Mouse (Mus musculus) heart, postnatal 0 days (tissue): ENCODE results near the gene Prkcz. TPM values are rescaled to one million over a fixed set of nuclear protein-coding genes. Genes with fewer than 3 reads are reported as not detected.

Experiments
- ATAC-seq: fragments of 200-750 bp; cut with Nextera tagmentation; 2 replicates; pipeline ENCODE4 v1.8.0; 2017; ENCODE audit warnings: low read depth, moderate number of reproducible peaks, moderate library complexity; ENCODE audit not compliant: insufficient read depth
- DNase-seq: peaks from one replicate; pipeline ENCODE4 v3.0.0-alpha.2; 2016; ENCODE audit warnings: low spot score
- H3K27ac ChIP-seq: fragments of 300-500 bp; sonication (generic); 2 replicates; pipeline ENCODE4 v1.5.1; 2014; ENCODE audit warnings: low read depth, mild to moderate bottlenecking
- H3K27me3 ChIP-seq: fragments of 300-500 bp; sonication (generic); 2 replicates; pipeline ENCODE4 v1.6.1; 2014; ENCODE audit warnings: low read length, mixed read lengths; ENCODE audit not compliant: control insufficient read depth, insufficient read depth
- H3K36me3 ChIP-seq: fragments of 300-500 bp; sonication (generic); replicated peaks from 2 replicates; pipeline ENCODE4 v1.6.1; 2014; ENCODE audit warnings: low read length, mixed read lengths; ENCODE audit not compliant: control insufficient read depth, insufficient read depth
- H3K4me1 ChIP-seq: fragments of 300-500 bp; sonication (generic); 2 replicates; pipeline ENCODE4 v1.6.1; 2014; ENCODE audit warnings: antibody characterized with exemption; ENCODE audit not compliant: control insufficient read depth, insufficient read depth
- H3K4me2 ChIP-seq: fragments of 300-500 bp; sonication (generic); 2 replicates; pipeline ENCODE4 v1.6.1; 2014; ENCODE audit warnings: low read depth, mild to moderate bottlenecking, low read length, moderate library complexity
- H3K4me3 ChIP-seq: fragments of 300-500 bp; sonication (generic); 2 replicates; pipeline ENCODE4 v1.5.1; 2014; ENCODE audit warnings: low read depth, low read length
- H3K9ac ChIP-seq: fragments of 300-500 bp; sonication (generic); replicated peaks from 2 replicates; pipeline ENCODE4 v1.6.1; 2014; ENCODE audit warnings: low read depth, low read length, mixed read lengths
- H3K9me3 ChIP-seq: fragments of 300-500 bp; sonication (generic); replicated peaks from 2 replicates; pipeline ENCODE4 v1.6.1; 2016; ENCODE audit warnings: low read length; ENCODE audit not compliant: control insufficient read depth
- CTCF ChIP-seq: IDR thresholded peaks from 2 replicates; pipeline ENCODE4 v1.5.1; 2016; ENCODE audit warnings: antibody characterized with exemption, control low read depth, low read depth
- EP300 ChIP-seq: IDR thresholded peaks from 2 replicates; pipeline ENCODE4 v1.6.1; 2016; ENCODE audit warnings: antibody characterized with exemption, low read depth
- WGBS: fragments of 180-500 bp; shearing (Covaris S2); extraction: QIAGEN DNeasy Blood & Tissue Kit; methylation state at CpG from one replicate; pipeline ENCODE4 v1.1.7; 2014; 5-methylcytosine and 5-hydroxymethylcytosine counted together
- polyA plus RNA-seq: library from polyadenylated mRNA; unstranded; fragments of >200 nt; fragmentation: Nextera tagmentation; extraction: Ambion mirVana; gene quantifications from 2 replicates; pipeline ENCODE4 v1.2.1, GENCODE M21; 2015
- total RNA-seq: library from RNA; depleted of rRNA; stranded (reverse); fragments of >200 nt; gene quantifications from 2 replicates; pipeline ENCODE4 v1.2.3, GENCODE M21; 2014; ENCODE audit warnings: low replicate concordance

Prkcz gene
- total and polyA plus RNA-seq, 2 experiments from 2014 or later: 2.7 to 4.8 TPM

DNA sequence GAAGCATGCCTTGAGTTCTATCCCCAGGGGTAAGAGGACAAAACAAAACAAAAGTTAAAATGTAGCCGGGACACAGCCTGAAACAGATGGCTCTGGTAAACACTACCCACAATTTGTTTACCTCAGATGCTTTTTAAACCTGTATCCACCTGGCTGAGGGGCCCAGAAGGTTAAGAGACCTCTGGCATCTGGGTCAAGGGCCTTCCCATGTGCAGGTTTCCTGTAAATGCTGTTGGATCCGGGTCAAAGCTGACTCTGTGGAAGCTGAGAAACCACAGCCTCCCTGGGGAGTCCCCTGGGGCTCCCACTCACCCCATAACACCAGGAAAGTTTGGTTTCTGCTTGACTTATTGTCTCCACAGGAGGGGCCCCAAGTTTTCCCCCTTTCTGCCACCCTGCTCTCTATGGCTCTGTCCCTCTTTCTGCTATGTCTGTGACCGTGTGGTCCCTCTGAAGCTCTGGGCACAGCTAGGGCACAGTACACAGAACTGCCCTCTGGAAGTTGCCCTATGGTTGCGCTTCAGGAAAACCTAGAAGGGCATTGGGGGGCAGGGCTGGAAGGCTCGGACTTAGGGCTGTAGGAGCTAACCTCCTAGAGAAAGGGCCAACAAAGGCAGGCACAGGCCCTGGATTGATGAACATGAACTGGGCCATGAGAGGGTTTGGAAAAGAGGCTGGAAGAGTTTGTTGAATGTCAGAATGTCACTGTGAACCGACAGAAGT is 115.2 kb downstream of the Prkcz start:
- no peak overlapping the region for H3K4me3 ChIP-seq
- no peak for ATAC-seq
- no peak overlapping the region for H3K9ac ChIP-seq
- no peaks in the 10 kb centered on the region for H3K36me3 ChIP-seq
- H3K4me2 ChIP-seq: no peak overlapping the region
- peaks cover 14% of the 10 kb centered on the region for H3K4me1 ChIP-seq
- H3K27ac ChIP-seq: no peak overlapping the region
- WGBS: 57% methylated on average over 6 of the region's 6 CpGs
- no peak for DNase-seq
- H3K27me3 ChIP-seq: no peaks in the 10 kb centered on the region
- no peaks in the 10 kb centered on the region for H3K9me3 ChIP-seq
- TF ChIP-seq CTCF (no peak), EP300 (no peak)

DNA sequence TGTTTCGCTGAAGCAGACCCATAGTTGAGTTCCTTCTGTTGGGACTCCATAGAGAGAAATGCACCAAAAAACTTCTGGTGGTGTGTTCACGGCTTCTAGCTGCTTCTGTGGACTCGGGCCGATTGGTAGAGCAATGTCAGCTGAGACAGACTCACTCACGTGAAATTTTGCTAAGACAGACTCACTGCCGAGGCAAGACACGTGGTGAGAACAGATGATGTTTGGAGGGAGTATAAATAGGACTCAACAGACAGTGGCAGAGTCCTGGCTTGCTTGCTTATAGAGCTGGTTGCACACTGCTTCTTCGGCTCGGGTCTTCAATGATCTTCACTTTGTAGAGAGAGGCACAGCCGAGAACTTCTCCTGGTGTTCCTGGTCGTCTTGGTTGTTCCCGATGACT is 117.9 kb downstream of the Prkcz start:
- 82% methylated on average over 12 of the region's 12 CpGs for WGBS
- TF ChIP-seq EP300 (no peak), CTCF (no peak)
- no peaks in the 10 kb centered on the region for H3K9me3 ChIP-seq
- H3K4me2 ChIP-seq: no peak overlapping the region
- H3K4me1 ChIP-seq: peaks cover 8% of the 10 kb centered on the region
- no peak overlapping the region for H3K27ac ChIP-seq
- no peak for DNase-seq
- no peak overlapping the region for H3K4me3 ChIP-seq
- H3K27me3 ChIP-seq: no peaks in the 10 kb centered on the region
- ATAC-seq: no peak
- no peaks in the 10 kb centered on the region for H3K36me3 ChIP-seq
- no peak overlapping the region for H3K9ac ChIP-seq

DNA sequence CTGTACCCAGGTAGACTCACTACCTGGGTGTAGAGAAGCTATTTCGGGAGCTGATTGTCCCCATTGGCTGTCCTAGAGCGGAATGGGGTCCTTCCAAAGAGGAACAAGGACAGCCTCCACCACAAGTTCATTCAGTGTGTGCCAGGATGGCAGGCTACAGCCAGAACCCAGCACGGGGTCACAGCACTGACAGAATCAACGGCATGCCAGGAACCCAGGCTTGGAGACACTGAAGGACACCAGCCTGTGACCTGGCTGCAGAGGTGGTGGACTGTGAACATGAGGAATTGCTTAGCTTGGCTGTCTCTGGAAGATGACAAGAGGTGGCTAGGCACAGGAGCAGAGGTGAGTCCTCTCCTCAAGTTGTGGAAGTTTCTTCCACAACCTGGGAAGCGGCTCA is 118.9 kb downstream of the Prkcz start:
- Histone ChIP-seq H3K4me3 (no peak overlapping the region), H3K9me3 (no peaks in the 10 kb centered on the region), H3K4me2 (no peak overlapping the region), H3K27ac (no peak overlapping the region), H3K4me1 (peaks cover 14% of the 10 kb centered on the region), H3K9ac (no peak overlapping the region), H3K36me3 (no peaks in the 10 kb centered on the region), H3K27me3 (no peaks in the 10 kb centered on the region)
- TF ChIP-seq CTCF (no peak), EP300 (no peak)
- DNase-seq (no peak), ATAC-seq (no peak)
- 85% methylated on average over 5 of the region's 5 CpGs for WGBS

DNA sequence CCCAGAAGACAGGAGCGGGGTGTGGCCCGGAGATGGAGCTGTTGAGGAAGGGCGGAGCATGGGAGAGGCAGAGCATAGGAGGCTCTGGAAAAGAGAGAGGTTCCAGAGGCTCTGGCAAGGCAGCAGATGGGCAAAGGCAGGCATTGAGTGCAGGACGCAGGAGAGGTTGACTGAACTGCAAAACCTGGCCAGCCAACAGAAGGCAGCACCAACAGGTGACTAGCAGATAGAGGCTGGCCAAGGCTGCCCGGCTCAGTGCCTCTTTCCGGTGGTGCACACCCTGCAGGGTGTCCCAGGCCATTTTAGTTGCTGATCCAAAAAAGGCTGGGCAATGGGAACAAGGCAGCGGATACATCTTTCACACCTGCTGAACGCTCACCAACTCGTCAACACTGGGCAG is 119.4 kb downstream of the Prkcz start:
- TF ChIP-seq EP300: no peak
- 51% methylated on average over 9 of the region's 9 CpGs for WGBS
- Histone ChIP-seq H3K4me1 (peaks cover 16% of the 10 kb centered on the region), H3K4me3 (no peak overlapping the region), H3K9ac (no peak overlapping the region), H3K4me2 (no peak overlapping the region), H3K27ac (no peak overlapping the region), H3K9me3 (no peaks in the 10 kb centered on the region), H3K27me3 (no peaks in the 10 kb centered on the region), H3K36me3 (no peaks in the 10 kb centered on the region)
- DNase-seq: no peak
- no peak for ATAC-seq

DNA sequence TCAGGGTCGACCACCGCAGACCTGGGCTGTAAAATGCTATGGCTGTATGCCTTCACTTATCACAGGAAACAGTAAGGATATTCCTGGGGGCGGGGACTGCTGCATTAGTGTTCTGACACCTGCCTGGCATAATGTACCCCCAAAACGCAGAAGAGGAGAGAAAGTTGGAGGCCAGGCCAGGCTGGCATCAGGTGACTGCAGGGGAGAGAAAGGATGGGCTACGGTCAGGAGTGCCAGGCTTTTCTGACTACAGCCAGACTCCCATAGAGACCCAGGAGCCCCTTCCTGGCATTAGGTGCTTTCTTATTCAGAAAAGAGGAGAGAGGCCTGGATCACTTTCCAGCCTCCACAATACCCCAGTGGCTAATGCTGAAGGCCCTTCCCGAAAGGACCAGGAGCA is 121.7 kb downstream of the Prkcz start:
- Histone ChIP-seq H3K9me3 (no peaks in the 10 kb centered on the region), H3K27me3 (no peaks in the 10 kb centered on the region), H3K27ac (no peak overlapping the region), H3K9ac (no peak overlapping the region), H3K36me3 (no peaks in the 10 kb centered on the region), H3K4me3 (no peak overlapping the region), H3K4me2 (no peak overlapping the region), H3K4me1 (peaks cover 37% of the 10 kb centered on the region)
- ATAC-seq (no peak), DNase-seq (no peak)
- TF ChIP-seq EP300: no peak
- TF ChIP-seq CTCF: no peak
- 59% methylated on average over 6 of the region's 6 CpGs for WGBS

DNA sequence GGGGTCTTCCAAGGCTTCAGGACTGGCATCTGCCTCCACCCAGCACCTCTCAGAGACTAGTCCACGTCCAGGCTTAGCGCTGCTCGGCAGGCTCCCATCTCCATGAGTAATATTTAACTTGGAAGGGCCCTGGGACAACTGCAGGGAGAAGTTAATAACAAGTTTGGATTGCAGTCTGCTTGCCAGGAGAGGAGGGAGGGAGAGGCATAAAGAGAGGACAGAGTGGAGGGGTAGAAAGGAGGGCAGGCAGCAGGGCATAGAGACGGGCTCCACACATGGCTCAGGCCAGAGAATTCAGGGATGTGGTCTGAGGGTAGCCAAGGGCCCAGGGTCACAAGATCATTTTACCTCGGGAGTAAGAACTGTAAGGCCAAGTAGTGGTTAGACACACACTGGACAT is 122.9 kb downstream of the Prkcz start:
- H3K9me3 ChIP-seq: no peaks in the 10 kb centered on the region
- H3K27ac ChIP-seq: peak overlapping the region; percentile 66
- DNase-seq (peak; percentile 71), ATAC-seq (no peak)
- H3K4me3 ChIP-seq: no peak overlapping the region
- no peak for TF ChIP-seq EP300
- TF ChIP-seq CTCF: no peak
- H3K9ac ChIP-seq: 0 out of 2 replicates have a peak overlapping the region, but pooled peaks have one; percentile 1
- H3K27me3 ChIP-seq: no peaks in the 10 kb centered on the region
- H3K4me1 ChIP-seq: peaks cover 49% of the 10 kb centered on the region
- H3K4me2 ChIP-seq: no peak overlapping the region
- WGBS: 55% methylated on average over 5 of the region's 5 CpGs
- H3K36me3 ChIP-seq: no peaks in the 10 kb centered on the region
